ENCODE assay signal across 8 mouse cellular contexts in the genomic region with DNA sequence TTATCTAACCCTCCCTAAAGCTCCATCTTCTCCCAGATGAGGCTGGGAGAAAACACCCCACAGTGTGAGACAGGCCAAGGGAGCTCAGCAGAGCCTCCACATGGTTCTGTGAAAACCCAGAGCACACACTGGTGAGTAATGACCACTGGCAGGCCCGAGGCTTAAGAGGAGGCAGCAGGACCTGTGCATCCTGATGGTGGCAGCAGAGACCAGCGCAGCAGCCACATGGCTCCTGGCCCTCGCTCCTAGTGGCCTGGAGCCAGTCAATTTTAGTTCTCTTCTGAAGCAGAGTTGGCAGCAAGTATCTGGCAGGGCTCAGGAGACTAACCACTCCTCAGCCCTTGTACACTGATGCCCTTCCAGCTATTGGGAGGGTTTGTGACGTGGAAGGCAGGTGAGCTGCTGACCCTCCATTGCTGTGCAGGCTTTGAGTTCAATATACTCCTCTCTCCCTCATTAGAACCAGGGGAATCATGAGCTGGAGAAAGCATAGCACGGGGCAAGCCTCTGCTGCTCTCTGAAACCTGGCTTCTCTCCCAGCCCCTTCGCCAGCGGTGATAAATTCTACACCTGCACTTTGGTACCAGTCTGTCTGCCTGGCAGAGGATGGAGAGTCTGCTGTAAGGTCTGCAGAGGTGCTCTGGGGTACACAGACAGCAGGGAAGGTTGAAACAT. TPM values are rescaled to one million over a fixed set of nuclear protein-coding genes. Genes with fewer than 3 reads are reported as not detected.
DNase-seq lines count a peak whose midpoint lies in the region; ATAC-seq lines count a peak whose summit lies in the region.

No protein-coding gene starts in this region.

- H3K9ac ChIP-seq in hindbrain, embryonic 16.5 days (ENCODE audit: low read depth, low read length), result peak overlapping the region; percentile 17; the same call in 1 of the 2 replicates

- peaks cover 10% of the 10 kb centered on the region for H3K4me1 ChIP-seq in hindbrain, embryonic 16.5 days (ENCODE audit: control insufficient read depth, insufficient read depth, low read depth, low read length)

- H3K27me3 ChIP-seq in hindbrain, embryonic 16.5 days (replicated peaks; ENCODE audit: control insufficient read depth, insufficient read depth, low read length), result no peaks in the 10 kb centered on the region; the same call in 1 of the 2 replicates

- no peaks in the 10 kb centered on the region for H3K9me3 ChIP-seq in hindbrain, embryonic 16.5 days (ENCODE audit: control insufficient read depth, low read length)

- no peaks in the 10 kb centered on the region for H3K36me3 ChIP-seq in hindbrain, embryonic 16.5 days (ENCODE audit: control insufficient read depth, insufficient read depth, low read length)

- no peak overlapping the region for H3K4me3 ChIP-seq in hindbrain, embryonic 16.5 days (ENCODE audit: low read length)

- 21% methylated on average over 7 of the region's 7 CpGs for WGBS in hindbrain, embryonic 16.5 days

- no peak overlapping the region for H3K4me2 ChIP-seq in hindbrain, embryonic 16.5 days (ENCODE audit: low read length)

- peak; percentile 92 for ATAC-seq in hindbrain, embryonic 16.5 days

- DNase-seq in adrenal gland, adult (ENCODE audit: inconsistent age in 2 of 2, low spot score in 1 of 2), result peak; percentile 80 to 93
- peak; percentile 89 for DNase-seq in embryo, embryonic 10 days (ENCODE audit: low spot score)
- DNase-seq in gastrocnemius, postnatal 14 days, result peak; percentile 81
- peak; percentile 70 for DNase-seq in left cerebral cortex, adult 11 months (ENCODE audit: low spot score)
- peak; percentile 72 for DNase-seq in lung, postnatal 14 days
- DNase-seq in retina, postnatal 7 days (ENCODE audit: low read depth, low spot score), result peak; percentile 56
- DNase-seq in thymus, postnatal 0 days (ENCODE audit: low spot score), result no peak

- intact Hi-C loops in gastrocnemius, postnatal 14 days (cut with DNase I; ENCODE audit: low total_unique reads), result loop anchor here (5.0 kb wide), 3 partner anchors 118 to 263 kb away; no protein-coding TSS in a partner anchor

- H3K27ac ChIP-seq in hindbrain, embryonic 16.5 days (ENCODE audit: low read depth, low read length), result no peak overlapping the region; the same call in 1 of the 2 replicates

RNA-seq across cellular contexts. Expression of a gene that starts 14.3 kb away (rescaled TPM):
- under 1 TPM; 0.37 to 0.42 TPM for total RNA-seq in gastrocnemius, postnatal 14 days (2021)
- polyA plus RNA-seq in hindbrain, embryonic 16.5 days (2015; fragmentation: Nextera tagmentation; extraction: Ambion mirVana), result 5.0 and 6.0 TPM in 2 replicates
- polyA plus RNA-seq in thymus, postnatal 0 days (2015; fragmentation: Nextera tagmentation; extraction: Ambion mirVana), result 3.0 and 3.1 TPM in 2 replicates
